Mouse (Mus musculus): Measurements from ENCODE around the gene Suz12. TPM values are rescaled to one million over a fixed set of nuclear protein-coding genes. Genes with fewer than 3 reads are reported as not detected.

Gene Suz12
- polyA plus RNA-seq (2015; fragmentation: Illumina TruSeq; extraction: RNeasy Lipid Tissue Mini Kit (QIAGEN cat#74804); ENCODE audit: low read depth, low replicate concordance), result 23.2 TPM

GRCm38 (mm10) chr11:79992592-79993355 lies at the start of gene Suz12:
Gene Suz12, plus strand, starts transcription at chr11:79993106.

GRCm38 (mm10) chr11:79962125-79962876 lies 30.6 kb upstream of the Suz12 start, which contains the start of gene Utp6:
Gene Utp6, minus strand, starts transcription at chr11:79962390.

GRCm38 (mm10) chr11:80080826-80081728 lies 88.2 kb downstream of the Suz12 start, which contains the start of gene Crlf3:
Gene Crlf3, minus strand, starts transcription at chr11:80080991.

Other genes starting within 250 kb of the Suz12 start
- 26.9 TPM for gene Utp6, start 30.7 kb upstream of the Suz12 start, polyA plus RNA-seq (2015; fragmentation: Illumina TruSeq; extraction: RNeasy Lipid Tissue Mini Kit (QIAGEN cat#74804); ENCODE audit: low read depth, low replicate concordance)
- gene Crlf3, start 87.9 kb downstream of the Suz12 start, polyA plus RNA-seq (2015; fragmentation: Illumina TruSeq; extraction: RNeasy Lipid Tissue Mini Kit (QIAGEN cat#74804); ENCODE audit: low read depth, low replicate concordance), result 17.2 TPM
- gene Atad5, start 96.3 kb downstream of the Suz12 start, polyA plus RNA-seq (2015; fragmentation: Illumina TruSeq; extraction: RNeasy Lipid Tissue Mini Kit (QIAGEN cat#74804); ENCODE audit: low read depth, low replicate concordance), result 2.9 TPM
- gene Tefm, start 149.1 kb downstream of the Suz12 start, polyA plus RNA-seq (2015; fragmentation: Illumina TruSeq; extraction: RNeasy Lipid Tissue Mini Kit (QIAGEN cat#74804); ENCODE audit: low read depth, low replicate concordance), result 13.2 TPM
- gene Adap2, start 161.0 kb downstream of the Suz12 start, polyA plus RNA-seq (2015; fragmentation: Illumina TruSeq; extraction: RNeasy Lipid Tissue Mini Kit (QIAGEN cat#74804); ENCODE audit: low read depth, low replicate concordance), result 4.4 TPM
- gene Rnf135, start 190.7 kb downstream of the Suz12 start, polyA plus RNA-seq (2015; fragmentation: Illumina TruSeq; extraction: RNeasy Lipid Tissue Mini Kit (QIAGEN cat#74804); ENCODE audit: low read depth, low replicate concordance), result 4.7 TPM
- 76.1 TPM for gene Rhot1, start 215.9 kb downstream of the Suz12 start, polyA plus RNA-seq (2015; fragmentation: Illumina TruSeq; extraction: RNeasy Lipid Tissue Mini Kit (QIAGEN cat#74804); ENCODE audit: low read depth, low replicate concordance)

Data from brain, adult 10 weeks (tissue).